Mouse (Mus musculus): Measurements from ENCODE around the gene Hyal2. TPM values are rescaled to one million over a fixed set of nuclear protein-coding genes. Genes with fewer than 3 reads are reported as not detected.
"Not testable (repeated sequence)": the region's sequence is repeated elsewhere in the genome, so short reads cannot be mapped to it uniquely, and the experiment has no call there.

The Hyal2 gene
- polyA plus RNA-seq, 1 experiment: 4.1 TPM

DNA sequence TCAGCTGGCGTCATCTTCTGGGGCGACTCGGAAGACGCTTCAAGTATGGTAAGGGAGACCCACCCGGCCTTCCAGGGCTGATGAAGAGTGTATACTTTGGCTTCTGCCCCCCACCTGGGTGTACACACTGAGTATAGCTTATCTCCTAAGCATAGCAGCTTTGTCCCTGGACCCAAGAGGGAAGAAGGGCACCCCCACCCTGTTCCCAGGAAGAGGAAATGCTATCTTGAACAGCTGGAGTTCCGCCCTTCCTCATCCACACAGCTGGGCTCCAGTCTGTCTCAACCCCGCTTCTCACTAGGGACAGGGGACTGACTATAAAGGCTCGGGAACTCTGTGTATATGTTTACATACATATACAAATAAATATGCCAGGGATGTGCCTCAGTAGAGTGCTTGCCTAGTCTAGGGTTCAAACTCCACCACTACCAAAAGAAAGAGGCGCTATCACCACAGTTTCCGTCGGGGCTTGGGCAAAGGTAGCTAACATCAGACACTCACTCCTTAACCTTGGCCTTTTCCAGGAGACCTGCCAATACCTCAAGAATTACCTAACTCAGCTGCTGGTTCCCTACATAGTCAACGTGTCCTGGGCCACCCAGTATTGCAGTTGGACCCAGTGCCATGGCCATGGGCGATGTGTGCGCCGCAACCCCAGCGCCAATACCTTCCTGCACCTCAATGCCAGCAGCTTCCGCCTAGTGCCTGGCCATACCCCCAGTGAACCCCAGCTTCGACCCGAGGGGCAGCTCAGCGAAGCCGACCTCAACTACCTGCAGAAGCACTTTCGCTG, 4.0 kb downstream of the Hyal2 start:
- no peaks in the 10 kb centered on the region for H3K27me3 ChIP-seq (ENCODE audit: control insufficient read depth)
- TF ChIP-seq GATA1 (IDR thresholded peaks at IDR 0.05; ENCODE audit: low read length) (no peak), TAL1 (IDR thresholded peaks at IDR 0.05; ENCODE audit: low read length) (no peak)
- H3K4me1 ChIP-seq (ENCODE audit: control insufficient read depth): peaks cover 88% of the 10 kb centered on the region
- H3K4me3 ChIP-seq (replicated peaks): peak overlapping the region; percentile 93
- no peaks in the 10 kb centered on the region for H3K9me3 ChIP-seq (ENCODE audit: control insufficient read depth, low read length)
- H3K36me3 ChIP-seq (ENCODE audit: control insufficient read depth): peaks cover 50% of the 10 kb centered on the region

DNA sequence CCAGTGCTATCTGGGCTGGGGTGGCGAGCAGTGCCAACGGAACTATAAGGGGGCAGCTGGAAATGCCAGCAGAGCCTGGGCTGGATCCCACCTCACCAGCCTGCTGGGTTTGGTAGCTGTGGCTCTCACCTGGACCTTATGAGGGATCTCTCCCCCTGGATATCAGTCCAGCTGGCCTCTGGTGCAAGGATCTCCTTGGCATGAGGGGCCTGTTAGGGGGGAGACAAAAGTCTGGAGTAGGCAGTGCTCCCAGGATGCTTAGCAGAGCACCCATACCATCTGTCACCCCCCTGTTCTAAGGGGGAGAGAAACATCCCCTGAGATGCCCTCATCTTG, 4.5 kb downstream of the Hyal2 start:
- Histone ChIP-seq H3K27me3 (ENCODE audit: control insufficient read depth) (no peaks in the 10 kb centered on the region), H3K4me3 (replicated peaks) (peak overlapping the region; percentile 93)

DNA sequence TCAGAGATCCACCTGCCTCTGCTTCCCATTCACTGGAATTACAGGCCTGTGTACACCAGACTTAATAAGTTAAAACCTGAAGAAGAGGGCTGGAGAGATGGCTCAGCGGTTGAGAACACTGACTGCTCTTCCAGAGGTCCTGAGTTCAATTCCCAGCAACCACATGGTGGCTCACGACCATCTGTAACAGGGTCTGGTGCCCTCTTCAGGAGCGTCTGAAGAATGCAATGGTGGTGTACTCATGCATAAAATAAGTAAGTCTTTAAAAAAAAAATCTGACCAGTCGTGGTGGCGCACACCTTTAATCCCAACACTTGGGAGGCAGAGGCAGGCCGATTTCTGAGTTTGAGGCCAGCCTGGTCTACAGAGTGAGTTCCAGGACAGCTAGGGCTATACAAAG, 6.0 kb downstream of the Hyal2 start:
- not testable (repeated sequence) for H3K4me3 ChIP-seq (replicated peaks); H3K27me3 ChIP-seq (ENCODE audit: control insufficient read depth); H3K9me3 ChIP-seq (ENCODE audit: control insufficient read depth, low read length)
- H3K4me1 ChIP-seq (ENCODE audit: control insufficient read depth): peaks cover 86% of the 10 kb centered on the region
- H3K36me3 ChIP-seq (ENCODE audit: control insufficient read depth): peaks cover 55% of the 10 kb centered on the region

More for the DNA sequence above, 4.5 kb downstream of the Hyal2 start:
- Histone ChIP-seq H3K9me3 (ENCODE audit: control insufficient read depth, low read length) (no peaks in the 10 kb centered on the region), H3K36me3 (ENCODE audit: control insufficient read depth) (peaks cover 46% of the 10 kb centered on the region), H3K4me1 (ENCODE audit: control insufficient read depth) (peaks cover 88% of the 10 kb centered on the region)
- TF ChIP-seq GATA1 (IDR thresholded peaks at IDR 0.05; ENCODE audit: low read length) (no peak), TAL1 (IDR thresholded peaks at IDR 0.05; ENCODE audit: low read length) (no peak)

DNA sequence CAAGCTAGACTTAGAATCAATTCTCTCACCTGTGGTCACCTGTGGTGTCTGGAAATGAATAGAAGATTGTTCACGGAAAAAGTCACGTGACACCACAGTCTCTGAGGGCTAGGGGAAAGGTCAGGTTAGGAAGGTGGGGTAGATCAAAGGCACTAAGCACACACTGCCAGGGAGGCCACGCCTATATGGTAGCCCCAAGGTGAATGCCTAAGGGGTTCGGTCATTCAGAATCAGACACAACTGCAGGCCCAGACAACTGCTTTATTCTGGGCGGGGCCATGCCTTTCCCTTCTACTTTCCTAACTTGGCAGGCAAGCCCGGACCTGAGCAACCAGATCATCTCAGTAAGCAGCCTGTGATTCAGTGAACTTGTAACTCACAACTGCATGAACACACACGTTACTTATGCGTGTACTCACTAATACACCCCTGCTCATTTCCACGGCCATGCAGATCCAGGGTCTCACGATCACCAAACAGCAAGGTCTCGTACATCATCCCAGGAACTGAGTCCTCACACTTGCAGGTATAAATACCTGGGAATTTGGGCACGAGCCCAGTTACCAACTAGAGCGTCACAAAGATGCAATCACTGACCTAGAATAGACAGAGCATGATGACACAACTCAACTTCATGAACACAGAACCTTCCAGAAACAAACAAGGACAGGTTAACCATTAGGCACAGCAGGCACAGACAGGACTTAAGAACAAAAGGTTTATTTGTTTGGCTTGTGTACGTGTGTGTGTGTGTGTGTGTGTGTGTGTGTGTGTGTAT, 8.0 kb downstream of the Hyal2 start:
- Histone ChIP-seq H3K4me1 (ENCODE audit: control insufficient read depth) (peaks cover 85% of the 10 kb centered on the region), H3K27me3 (ENCODE audit: control insufficient read depth) (no peaks in the 10 kb centered on the region), H3K9me3 (ENCODE audit: control insufficient read depth, low read length) (no peaks in the 10 kb centered on the region), H3K4me3 (replicated peaks) (no peak overlapping the region), H3K36me3 (ENCODE audit: control insufficient read depth) (peaks cover 55% of the 10 kb centered on the region)
- TF ChIP-seq GATA1 (IDR thresholded peaks at IDR 0.05; ENCODE audit: low read length): no peak
- TF ChIP-seq TAL1 (IDR thresholded peaks at IDR 0.05; ENCODE audit: low read length): no peak

DNA sequence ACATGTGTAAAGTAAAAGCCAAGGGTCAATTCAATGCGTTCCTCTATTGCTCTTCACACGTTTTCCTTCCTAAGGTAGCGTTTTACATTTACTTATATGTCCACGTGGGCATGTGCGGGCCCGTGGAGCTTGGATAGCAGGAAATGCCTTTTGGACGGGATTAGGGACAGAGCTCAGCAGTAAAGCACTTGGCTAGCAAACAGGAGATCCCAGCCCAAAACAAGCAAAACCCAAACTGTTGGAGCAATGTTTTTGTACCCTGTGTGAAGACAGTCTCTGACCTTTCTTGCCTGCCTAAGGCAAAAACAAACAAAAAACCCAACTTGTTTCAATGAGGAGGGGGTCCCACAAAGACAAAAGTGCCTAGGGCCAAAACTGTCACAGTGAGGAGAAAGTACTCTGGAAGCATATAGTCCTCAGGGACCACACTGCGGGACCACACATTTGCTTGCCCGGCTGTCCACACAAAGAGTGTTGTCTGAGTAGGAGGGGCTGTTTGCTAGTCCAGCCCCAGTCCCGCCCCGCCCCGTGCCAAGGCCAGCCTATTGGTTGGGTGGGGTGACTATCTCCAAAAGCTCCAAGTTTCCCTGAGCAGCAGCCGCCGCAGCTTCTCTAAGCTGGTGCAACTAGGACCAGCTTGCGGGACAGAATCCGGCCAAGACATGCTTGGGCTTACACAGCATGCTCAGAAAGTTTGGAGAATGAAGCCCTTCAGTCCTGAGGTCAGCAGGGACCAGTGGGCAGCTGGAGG, 8.8 kb downstream of the Hyal2 start, which contains the start of gene Hyal1:
TSS of gene Hyal1 (plus strand) at position 571 of the 751 bp plus-strand sequence.
- H3K9me3 ChIP-seq (ENCODE audit: control insufficient read depth, low read length): no peaks in the 10 kb centered on the region
- peaks cover 85% of the 10 kb centered on the region for H3K4me1 ChIP-seq (ENCODE audit: control insufficient read depth)
- peak within 1 kb of the TSS; percentile 61 for H3K4me3 ChIP-seq (replicated peaks)
- TF ChIP-seq TAL1 (IDR thresholded peaks at IDR 0.05; ENCODE audit: low read length) (no peak), GATA1 (IDR thresholded peaks at IDR 0.05; ENCODE audit: low read length) (no peak)
- no peaks in the 10 kb centered on the region for H3K27me3 ChIP-seq (ENCODE audit: control insufficient read depth)
- H3K36me3 ChIP-seq (ENCODE audit: control insufficient read depth): peaks cover 48% of the 10 kb centered on the region

DNA sequence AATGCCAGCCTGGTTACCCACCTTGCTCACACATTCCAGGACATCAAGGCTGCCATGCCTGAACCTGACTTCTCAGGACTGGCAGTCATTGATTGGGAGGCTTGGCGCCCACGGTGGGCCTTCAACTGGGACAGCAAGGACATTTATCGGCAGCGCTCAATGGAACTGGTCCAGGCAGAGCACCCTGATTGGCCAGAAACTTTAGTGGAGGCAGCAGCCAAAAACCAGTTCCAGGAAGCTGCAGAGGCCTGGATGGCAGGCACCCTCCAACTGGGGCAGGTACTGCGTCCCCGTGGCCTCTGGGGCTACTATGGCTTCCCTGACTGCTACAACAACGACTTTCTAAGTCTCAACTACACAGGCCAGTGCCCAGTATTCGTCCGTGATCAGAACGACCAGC, 10.1 kb downstream of the Hyal2 start:
- TF ChIP-seq TAL1 (IDR thresholded peaks at IDR 0.05; ENCODE audit: low read length) (no peak), GATA1 (IDR thresholded peaks at IDR 0.05; ENCODE audit: low read length) (no peak)
- Histone ChIP-seq H3K9me3 (ENCODE audit: control insufficient read depth, low read length) (no peaks in the 10 kb centered on the region), H3K36me3 (ENCODE audit: control insufficient read depth) (peaks cover 43% of the 10 kb centered on the region), H3K4me1 (ENCODE audit: control insufficient read depth) (peaks cover 85% of the 10 kb centered on the region), H3K4me3 (replicated peaks) (peak overlapping the region; percentile 61), H3K27me3 (ENCODE audit: control insufficient read depth) (no peaks in the 10 kb centered on the region)

DNA sequence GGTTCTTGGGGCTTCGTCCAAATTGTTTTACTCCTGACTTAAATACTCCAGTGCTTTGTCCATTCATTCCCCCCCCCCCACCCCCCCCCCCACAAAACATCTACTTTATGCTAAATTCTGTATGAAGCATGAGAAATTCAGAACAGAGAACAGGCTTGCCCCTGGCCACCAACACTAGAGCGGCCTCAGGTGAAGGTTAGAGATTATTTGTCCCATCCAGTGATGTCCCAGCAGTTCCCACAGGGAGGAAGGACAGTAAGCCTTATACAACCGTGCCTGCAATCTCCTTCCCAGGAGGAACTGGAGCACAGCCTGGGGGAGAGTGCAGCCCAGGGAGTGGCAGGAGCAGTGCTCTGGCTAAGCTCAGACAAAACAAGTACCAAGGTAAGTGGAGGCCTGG, 10.8 kb downstream of the Hyal2 start, which contains the start of gene Naa80:
TSS of gene Naa80 (plus strand) at position 301 of the 400 bp plus-strand sequence.
- no peaks in the 10 kb centered on the region for H3K27me3 ChIP-seq (ENCODE audit: control insufficient read depth)
- no peaks in the 10 kb centered on the region for H3K9me3 ChIP-seq (ENCODE audit: control insufficient read depth, low read length)
- TF ChIP-seq TAL1 (IDR thresholded peaks at IDR 0.05; ENCODE audit: low read length) (no peak), GATA1 (IDR thresholded peaks at IDR 0.05; ENCODE audit: low read length) (no peak)
- peaks cover 86% of the 10 kb centered on the region for H3K4me1 ChIP-seq (ENCODE audit: control insufficient read depth)
- H3K4me3 ChIP-seq (replicated peaks): peak within 1 kb of the TSS; percentile 61
- peaks cover 43% of the 10 kb centered on the region for H3K36me3 ChIP-seq (ENCODE audit: control insufficient read depth)

DNA sequence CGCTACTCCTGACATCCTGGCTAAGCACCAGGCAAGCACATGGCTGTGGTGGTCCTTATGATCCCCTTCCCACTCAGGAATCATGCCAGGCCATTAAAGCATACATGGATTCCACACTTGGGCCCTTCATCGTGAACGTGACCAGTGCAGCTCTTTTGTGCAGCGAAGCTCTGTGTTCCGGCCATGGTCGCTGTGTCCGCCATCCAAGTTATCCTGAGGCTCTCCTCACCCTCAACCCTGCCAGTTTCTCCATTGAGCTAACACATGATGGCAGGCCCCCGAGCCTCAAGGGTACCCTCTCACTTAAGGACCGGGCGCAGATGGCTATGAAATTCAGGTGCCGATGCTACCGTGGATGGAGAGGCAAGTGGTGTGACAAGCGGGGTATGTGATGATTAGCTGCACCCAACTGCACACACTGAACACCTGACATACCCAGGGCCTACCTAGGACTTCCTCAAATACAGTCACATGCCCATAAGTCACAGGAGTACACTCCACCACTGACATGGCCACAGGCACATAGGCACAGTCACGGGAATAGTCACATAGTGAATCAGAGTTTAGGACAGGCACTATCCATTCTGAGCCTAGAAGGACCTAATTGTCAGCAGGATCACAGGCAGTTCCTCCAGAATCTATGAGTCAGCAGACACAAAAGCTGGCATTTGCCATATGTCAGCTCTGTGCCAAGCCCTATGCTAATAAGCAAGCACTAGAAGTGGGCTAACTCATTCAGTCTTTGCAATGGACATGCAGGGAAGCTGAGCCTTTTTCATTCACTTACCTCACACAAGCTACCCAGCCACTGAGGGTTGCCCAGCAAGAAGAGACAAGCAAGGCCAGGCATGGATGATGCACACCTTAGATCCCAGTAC, 11.5 kb downstream of the Hyal2 start:
- no peak overlapping the region for H3K4me3 ChIP-seq (replicated peaks)
- no peak for TF ChIP-seq TAL1 (IDR thresholded peaks at IDR 0.05; ENCODE audit: low read length)
- no peak for TF ChIP-seq GATA1 (IDR thresholded peaks at IDR 0.05; ENCODE audit: low read length)
- peaks cover 47% of the 10 kb centered on the region for H3K36me3 ChIP-seq (ENCODE audit: control insufficient read depth)
- H3K4me1 ChIP-seq (ENCODE audit: control insufficient read depth): peaks cover 92% of the 10 kb centered on the region
- H3K9me3 ChIP-seq (ENCODE audit: control insufficient read depth, low read length): no peaks in the 10 kb centered on the region
- no peaks in the 10 kb centered on the region for H3K27me3 ChIP-seq (ENCODE audit: control insufficient read depth)
